Mouse (Mus musculus) bone marrow macrophage, adult 2 months (primary cell): ENCODE data around the gene Fam78b.

Experiments used
- CTCF ChIP-seq: IDR thresholded peaks from 2 replicates; pipeline ENCODE4 v1.5.1; 2012; ENCODE audit warnings: low read depth, mild to moderate bottlenecking, low read length, moderate library complexity
- POLR2A ChIP-seq: IDR thresholded peaks from 2 replicates; pipeline ENCODE4 v1.6.1; 2012; ENCODE audit warnings: mild to moderate bottlenecking, low read depth, low read length, borderline replicate concordance

- TF ChIP-seq POLR2A (no peak), CTCF (no peak)
Observed at GRCm38 (mm10) chr1:167023794-167024193, 22.6 kb downstream of the Fam78b start.
